Mouse (Mus musculus): ENCODE measurements around the gene Chsy1. TPM values are rescaled to one million over a fixed set of nuclear protein-coding genes. Genes with fewer than 3 reads are reported as not detected.
"Not testable (repeated sequence)": the region's sequence is repeated elsewhere in the genome, so short reads cannot be mapped to it uniquely, and the experiment has no call there.

Gene Chsy1
- polyA plus RNA-seq, 1 experiment: not detected

GRCm38 (mm10) chr7:66183404-66183803 lies 74.1 kb downstream of the Chsy1 start:
- TF ChIP-seq CTCF (IDR thresholded peaks at IDR 0.05; ENCODE audit: insufficient read depth, low read depth, low read length): no peak
- no peak for TF ChIP-seq POLR2A (IDR thresholded peaks at IDR 0.05; ENCODE audit: insufficient read depth, low read depth, low read length)
- Histone ChIP-seq H3K27ac (ENCODE audit: insufficient read depth, low read depth, low read length) (no peak overlapping the region), H3K4me3 (ENCODE audit: insufficient read depth, low read depth, low read length) (no peak overlapping the region), H3K4me1 (ENCODE audit: control insufficient read depth, insufficient read depth, low read length) (peaks cover 8% of the 10 kb centered on the region)
- WGBS: 46% methylated on average over 8 of the region's 8 CpGs

- Histone ChIP-seq H3K27ac (ENCODE audit: insufficient read depth, low read depth, low read length) (no peak overlapping the region), H3K4me3 (ENCODE audit: insufficient read depth, low read depth, low read length) (no peak overlapping the region), H3K4me1 (ENCODE audit: control insufficient read depth, insufficient read depth, low read length) (peaks cover 4% of the 10 kb centered on the region)
- TF ChIP-seq POLR2A (IDR thresholded peaks at IDR 0.05; ENCODE audit: insufficient read depth, low read depth, low read length): no peak
- TF ChIP-seq CTCF (IDR thresholded peaks at IDR 0.05; ENCODE audit: insufficient read depth, low read depth, low read length): no peak
- 86% methylated on average over 4 of the region's 4 CpGs for WGBS
These were observed 74.7 kb downstream of the Chsy1 start for GRCm38 (mm10) chr7:66184026-66184425.

- Histone ChIP-seq H3K27ac (ENCODE audit: insufficient read depth, low read depth, low read length) (no peak overlapping the region), H3K4me3 (ENCODE audit: insufficient read depth, low read depth, low read length) (no peak overlapping the region), H3K4me1 (ENCODE audit: control insufficient read depth, insufficient read depth, low read length) (no peaks in the 10 kb centered on the region; the same call in 1 of the 2 replicates)
- no peak for TF ChIP-seq CTCF (IDR thresholded peaks at IDR 0.05; ENCODE audit: insufficient read depth, low read depth, low read length)
- TF ChIP-seq POLR2A (IDR thresholded peaks at IDR 0.05; ENCODE audit: insufficient read depth, low read depth, low read length): no peak
- 88% methylated on average over 5 of the region's 5 CpGs for whole genome bisulfite sequencing
These were observed 76.1 kb downstream of the Chsy1 start for GRCm38 (mm10) chr7:66185370-66185769.

GRCm38 (mm10) chr7:66187581-66188231 lies 78.4 kb downstream of the Chsy1 start:
- WGBS: 94% methylated on average over 4 of the region's 4 CpGs
- Histone ChIP-seq H3K4me3 (ENCODE audit: insufficient read depth, low read depth, low read length) (no peak overlapping the region), H3K27ac (ENCODE audit: insufficient read depth, low read depth, low read length) (no peak overlapping the region), H3K4me1 (ENCODE audit: control insufficient read depth, insufficient read depth, low read length) (no peaks in the 10 kb centered on the region)
- TF ChIP-seq CTCF (IDR thresholded peaks at IDR 0.05; ENCODE audit: insufficient read depth, low read depth, low read length) (no peak), POLR2A (IDR thresholded peaks at IDR 0.05; ENCODE audit: insufficient read depth, low read depth, low read length) (no peak)

- not testable (repeated sequence) for H3K4me1 ChIP-seq (ENCODE audit: control insufficient read depth, insufficient read depth, low read length); H3K27ac ChIP-seq (ENCODE audit: insufficient read depth, low read depth, low read length); H3K4me3 ChIP-seq (ENCODE audit: insufficient read depth, low read depth, low read length)
- WGBS: 93% methylated on average over 10 of the region's 10 CpGs
These were observed 81.1 kb downstream of the Chsy1 start for GRCm38 (mm10) chr7:66190385-66190784.

GRCm38 (mm10) chr7:66194511-66194910 lies 85.2 kb downstream of the Chsy1 start:
- H3K27ac ChIP-seq (ENCODE audit: insufficient read depth, low read depth, low read length): no peak overlapping the region
- H3K4me1 ChIP-seq (ENCODE audit: control insufficient read depth, insufficient read depth, low read length): peaks cover 25% of the 10 kb centered on the region
- WGBS: 88% methylated on average over 3 of the region's 3 CpGs
- no peak overlapping the region for H3K4me3 ChIP-seq (ENCODE audit: insufficient read depth, low read depth, low read length)
- no peak for TF ChIP-seq POLR2A (IDR thresholded peaks at IDR 0.05; ENCODE audit: insufficient read depth, low read depth, low read length)
- no peak for TF ChIP-seq CTCF (IDR thresholded peaks at IDR 0.05; ENCODE audit: insufficient read depth, low read depth, low read length)

GRCm38 (mm10) chr7:66195881-66196280 lies 86.6 kb downstream of the Chsy1 start:
- WGBS: 59% methylated on average over 1 of the region's 1 CpGs
- peaks cover 27% of the 10 kb centered on the region for H3K4me1 ChIP-seq (ENCODE audit: control insufficient read depth, insufficient read depth, low read length)
- TF ChIP-seq POLR2A (IDR thresholded peaks at IDR 0.05; ENCODE audit: insufficient read depth, low read depth, low read length): no peak
- TF ChIP-seq CTCF (IDR thresholded peaks at IDR 0.05; ENCODE audit: insufficient read depth, low read depth, low read length): no peak
- H3K27ac ChIP-seq (ENCODE audit: insufficient read depth, low read depth, low read length): peak overlapping the region; percentile 42; the same call in 1 of the 2 replicates
- H3K4me3 ChIP-seq (ENCODE audit: insufficient read depth, low read depth, low read length): no peak overlapping the region

- Histone ChIP-seq H3K4me3 (ENCODE audit: insufficient read depth, low read depth, low read length) (no peak overlapping the region), H3K27ac (ENCODE audit: insufficient read depth, low read depth, low read length) (peak overlapping the region; percentile 81), H3K4me1 (ENCODE audit: control insufficient read depth, insufficient read depth, low read length) (peaks cover 29% of the 10 kb centered on the region)
- TF ChIP-seq POLR2A (IDR thresholded peaks at IDR 0.05; ENCODE audit: insufficient read depth, low read depth, low read length): no peak
- no peak for TF ChIP-seq CTCF (IDR thresholded peaks at IDR 0.05; ENCODE audit: insufficient read depth, low read depth, low read length)
- 61% methylated on average over 11 of the region's 11 CpGs for WGBS
These were observed 87.5 kb downstream of the Chsy1 start for GRCm38 (mm10) chr7:66196609-66197445.

- TF ChIP-seq CTCF (IDR thresholded peaks at IDR 0.05; ENCODE audit: insufficient read depth, low read depth, low read length) (no peak), POLR2A (IDR thresholded peaks at IDR 0.05; ENCODE audit: insufficient read depth, low read depth, low read length) (no peak)
- H3K4me1 ChIP-seq (ENCODE audit: control insufficient read depth, insufficient read depth, low read length): peaks cover 29% of the 10 kb centered on the region
- H3K27ac ChIP-seq (ENCODE audit: insufficient read depth, low read depth, low read length): no peak overlapping the region
- 88% methylated on average over 10 of the region's 10 CpGs for WGBS
- H3K4me3 ChIP-seq (ENCODE audit: insufficient read depth, low read depth, low read length): no peak overlapping the region
These were observed 89.1 kb downstream of the Chsy1 start for GRCm38 (mm10) chr7:66198416-66198815.
